ENCODE assay signal across 8 mouse cellular contexts in the genomic region with DNA sequence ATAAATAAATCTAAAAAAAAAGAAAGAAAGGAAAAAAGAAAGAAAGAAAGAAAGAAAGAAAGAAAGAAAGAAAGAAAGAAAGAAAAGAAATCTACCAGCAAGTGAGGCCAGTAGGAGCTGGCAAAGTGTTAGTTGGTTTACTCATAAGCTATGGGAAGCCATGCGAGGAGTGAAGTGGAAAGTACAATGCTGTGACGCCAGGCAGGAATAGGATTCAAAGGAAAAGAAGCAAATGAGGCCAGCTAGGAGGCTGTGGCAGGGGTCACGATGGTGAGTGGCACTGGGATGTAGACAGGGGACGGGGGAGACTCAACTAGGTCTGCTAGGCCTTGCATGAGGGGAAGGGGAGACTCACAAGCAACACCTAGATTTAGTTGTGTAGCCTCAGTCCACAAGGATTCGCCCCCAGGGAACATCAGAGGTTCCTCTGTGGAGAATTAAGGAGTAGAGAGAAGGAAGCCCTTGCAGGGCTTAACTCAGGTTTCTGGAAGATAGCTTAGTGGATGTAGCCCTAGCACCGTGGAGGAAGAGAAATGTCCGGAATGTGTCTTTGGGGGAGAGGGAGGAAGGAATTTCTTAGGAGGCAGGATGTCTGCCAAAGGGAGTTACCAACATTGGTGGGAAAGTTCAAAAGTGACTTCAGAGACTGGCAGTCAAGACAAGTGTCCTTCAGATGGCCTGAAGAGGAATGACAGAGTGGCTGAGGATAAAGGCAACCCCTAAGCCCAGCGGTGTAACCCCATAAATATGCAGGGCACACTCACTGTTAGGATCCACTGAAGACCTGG. TPM values are rescaled to one million over a fixed set of nuclear protein-coding genes. Genes with fewer than 3 reads are reported as not detected.
DNase-seq lines count a peak whose midpoint lies in the region; ATAC-seq and TF ChIP-seq lines count a peak whose summit lies in the region.

A gene (plus strand): TSS at position 210 of the 788 bp plus-strand sequence.

- no peak within 1 kb of the TSS for H3K27ac ChIP-seq in layer of hippocampus, adult 2 months

- intact Hi-C loops in heart, postnatal 14 days (cut with DNase I), result no loop called here

- H3K4me3 ChIP-seq in layer of hippocampus, adult 2 months, result no peak within 1 kb of the TSS

- TF ChIP-seq CTCF in layer of hippocampus, adult 2 months (conservative IDR thresholded peaks at IDR 0.05), result no peak

- no peak for DNase-seq in layer of hippocampus, adult 2 months (ENCODE audit: low spot score in 2 of 2)
- no peak for DNase-seq in layer of hippocampus, adult 9-10 months (ENCODE audit: low spot score)
- no peak for DNase-seq in heart, postnatal 14 days
- DNase-seq in large intestine, adult 2 months (ENCODE audit: low read depth, low spot score), result no peak
- DNase-seq in lung, postnatal 25 days (ENCODE audit: low spot score), result peak; percentile 68
- DNase-seq in c-Kit-positive CD71-positive TER-119-positive erythroid progenitor cells, embryonic 14.5 days (ENCODE audit: low spot score), result no peak

- WGBS in large intestine, adult 2 months, result 75% methylated on average over 8 of the region's 8 CpGs

- no peak for ATAC-seq in erythroblast, adult 5-6 weeks (replicated peaks; ENCODE audit: low FRiP score, poor library complexity, severe bottlenecking)
- ATAC-seq in cerebellum, adult (ENCODE audit: insufficient number of reproducible peaks, low FRiP score, low TSS enrichment), result no peak

RNA-seq across cellular contexts. Expression of the gene that starts here (rescaled TPM):
- 100 to 1,000 TPM; 133 to 135 TPM for total RNA-seq in layer of hippocampus, adult 2 months (2021)
- total RNA-seq in erythroblast, adult 5-6 weeks (2015; ENCODE audit: low replicate concordance), result 187 and 225 TPM in 2 replicates
- 172 and 185 TPM in 2 replicates for total RNA-seq in erythroblast, adult 5-6 weeks (2017; ENCODE audit: low replicate concordance)
- total RNA-seq in heart, postnatal 14 days (2021), result 10 to 100 TPM; 78.3 to 78.9 TPM
- 26.5 and 27.4 TPM in 2 replicates for polyA plus RNA-seq in large intestine, adult 2 months (2012; rRNA removed)
